Mouse (Mus musculus): ENCODE data around the gene Syne1. TPM values are rescaled to one million over a fixed set of nuclear protein-coding genes. Genes with fewer than 3 reads are reported as not detected.

The Syne1 gene
- total and polyA plus RNA-seq, 3 experiments = 5.3 to 6.8 TPM; not detected in 1

GRCm38 (mm10) chr10:5165439-5165838 lies 385.8 kb downstream of the Syne1 start:
- Histone ChIP-seq H3K9ac (ENCODE audit: control insufficient read depth, low read depth, low read length, poor library complexity, severe bottlenecking) (no peak overlapping the region), H3K79me2 (ENCODE audit: control insufficient read depth, insufficient read depth, low read length, poor library complexity) (no peaks in the 10 kb centered on the region), H3K27ac (ENCODE audit: control insufficient read depth, low read depth, low read length) (no peak overlapping the region), H3K36me3 (ENCODE audit: control insufficient read depth in 1 of 2, insufficient read depth in 2 of 2, low read length in 2 of 2) (peaks cover 0 to 12% of the 10 kb centered on the region in 2 experiments; a peak in 3 of 4 replicates), H3K4me3 (ENCODE audit: control insufficient read depth in 1 of 2, insufficient read depth in 1 of 2, low read depth in 2 of 2, low read length in 2 of 2) (no peak overlapping the region), H3K4me1 (ENCODE audit: control insufficient read depth in 1 of 2, insufficient read depth in 2 of 2, low read length in 2 of 2) (peaks cover 13 to 15% of the 10 kb centered on the region in 2 experiments), H3K9me3 (replicated peaks; ENCODE audit: insufficient read depth, low read length) (0 out of 2 replicates have a peak, but pooled peaks cover 1% of the 10 kb centered on the region), H3K27me3 (ENCODE audit: control insufficient read depth in 1 of 2, insufficient read depth in 2 of 2, low read length in 2 of 2) (no peaks in the 10 kb centered on the region)
- peak; percentile 26 for DNase-seq (ENCODE audit: low read depth, low spot score)
- TF ChIP-seq GATA1 (IDR thresholded peaks at IDR 0.05; ENCODE audit: low read depth, low read length) (peak; percentile 88), TCF12 (IDR thresholded peaks at IDR 0.05; ENCODE audit: low read depth, low read length) (peak; percentile 36; the same call in 1 of the 2 replicates), RCOR1 (IDR thresholded peaks at IDR 0.05; ENCODE audit: low read depth, low read length) (0 out of 2 replicates have a peak, but pooled peaks have one; percentile 36), BHLHE40 (IDR thresholded peaks at IDR 0.05; ENCODE audit: borderline replicate concordance, low read depth, low read length) (no peak), ETS1 (IDR thresholded peaks at IDR 0.05; ENCODE audit: low read depth, low read length) (0 out of 2 replicates have a peak, but pooled peaks have one; percentile 11), EP300 (IDR thresholded peaks at IDR 0.05; ENCODE audit: low read depth in 1 of 2, low read length in 2 of 2) (peak; percentile 60 to 67), KAT2A (conservative IDR thresholded peaks at IDR 0.05; ENCODE audit: low read depth, low read length) (no peak)

DNA sequence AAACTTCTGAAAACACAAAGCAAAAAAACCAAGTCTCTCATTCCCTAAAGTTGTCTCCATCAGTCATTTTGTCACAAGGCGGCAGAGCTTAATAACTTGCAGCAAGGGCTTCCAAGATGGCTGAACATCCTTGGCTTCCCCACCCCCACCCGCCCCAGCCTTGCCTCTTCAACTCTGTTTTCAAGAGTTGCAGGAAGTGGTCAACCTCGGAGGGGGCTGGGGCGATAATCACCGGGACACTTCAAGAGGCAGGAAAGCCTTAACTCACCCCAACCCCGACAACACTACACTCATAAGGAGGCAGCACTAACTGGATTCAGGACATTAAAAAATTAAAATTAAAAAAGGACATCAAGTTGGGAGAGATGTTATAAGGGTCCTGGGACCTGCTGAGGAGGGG lies 387.5 kb downstream of the Syne1 start:
- peaks cover 0 to 12% of the 10 kb centered on the region in 2 experiments; a peak in 3 of 4 replicates for H3K36me3 ChIP-seq (ENCODE audit: control insufficient read depth in 1 of 2, insufficient read depth in 2 of 2, low read length in 2 of 2)
- H3K4me1 ChIP-seq (ENCODE audit: control insufficient read depth in 1 of 2, insufficient read depth in 2 of 2, low read length in 2 of 2) = peaks cover 13 to 15% of the 10 kb centered on the region in 2 experiments
- TF ChIP-seq TBP (IDR thresholded peaks at IDR 0.05; ENCODE audit: low read depth, low read length) (no peak), POLR2A (IDR thresholded peaks at IDR 0.05; ENCODE audit: control insufficient read depth in 1 of 2, insufficient read depth in 1 of 2, low read depth in 1 of 2, low read length in 2 of 2, poor library complexity in 1 of 2) (no peak), E2F4 (IDR thresholded peaks at IDR 0.05; ENCODE audit: borderline replicate concordance, low read depth, low read length) (no peak)
- no peak overlapping the region for H3K4me3 ChIP-seq (ENCODE audit: control insufficient read depth in 1 of 2, insufficient read depth in 1 of 2, low read depth in 2 of 2, low read length in 2 of 2)
- no peaks in the 10 kb centered on the region for H3K27me3 ChIP-seq (ENCODE audit: control insufficient read depth in 1 of 2, insufficient read depth in 2 of 2, low read length in 2 of 2)
- no peak overlapping the region for H3K9ac ChIP-seq (ENCODE audit: control insufficient read depth, low read depth, low read length, poor library complexity, severe bottlenecking)
- 0 out of 2 replicates have a peak, but pooled peaks cover 1% of the 10 kb centered on the region for H3K9me3 ChIP-seq (replicated peaks; ENCODE audit: insufficient read depth, low read length)
- no peak overlapping the region; the same call in 1 of the 2 replicates for H3K27ac ChIP-seq (ENCODE audit: control insufficient read depth, low read depth, low read length)
- DNase-seq (ENCODE audit: low read depth, low spot score) = peak; percentile 45
- H3K79me2 ChIP-seq (ENCODE audit: control insufficient read depth, insufficient read depth, low read length, poor library complexity) = no peaks in the 10 kb centered on the region

DNA sequence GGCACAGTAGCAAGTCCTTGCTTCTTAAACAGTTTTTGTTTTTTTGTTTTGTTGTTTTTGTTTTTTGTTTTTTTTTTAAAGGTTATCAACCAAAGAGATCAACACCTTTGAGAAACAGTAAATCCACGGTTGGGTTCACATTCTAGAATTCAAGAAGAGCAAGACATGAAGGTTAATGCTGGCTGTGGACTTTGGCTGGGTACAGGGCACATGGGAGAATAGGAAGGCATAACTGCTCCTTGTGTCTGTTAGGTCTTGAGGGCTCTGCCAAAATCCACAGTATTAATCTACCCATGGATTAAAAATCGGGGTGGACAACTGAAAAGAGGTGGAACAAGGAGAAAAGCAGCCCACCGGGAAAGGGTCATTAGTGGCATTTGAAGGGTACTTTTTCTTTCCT lies 388.0 kb downstream of the Syne1 start:
- Histone ChIP-seq H3K9me3 (replicated peaks; ENCODE audit: insufficient read depth, low read length) (0 out of 2 replicates have a peak, but pooled peaks cover 1% of the 10 kb centered on the region), H3K27me3 (ENCODE audit: control insufficient read depth in 1 of 2, insufficient read depth in 2 of 2, low read length in 2 of 2) (no peaks in the 10 kb centered on the region), H3K36me3 (ENCODE audit: control insufficient read depth in 1 of 2, insufficient read depth in 2 of 2, low read length in 2 of 2) (peaks cover 0 to 12% of the 10 kb centered on the region in 2 experiments; a peak in 3 of 4 replicates), H3K9ac (ENCODE audit: control insufficient read depth, low read depth, low read length, poor library complexity, severe bottlenecking) (no peak overlapping the region), H3K4me3 (ENCODE audit: control insufficient read depth in 1 of 2, insufficient read depth in 1 of 2, low read depth in 2 of 2, low read length in 2 of 2) (no peak overlapping the region), H3K79me2 (ENCODE audit: control insufficient read depth, insufficient read depth, low read length, poor library complexity) (no peaks in the 10 kb centered on the region), H3K4me1 (ENCODE audit: control insufficient read depth in 1 of 2, insufficient read depth in 2 of 2, low read length in 2 of 2) (peaks cover 13 to 15% of the 10 kb centered on the region in 2 experiments), H3K27ac (ENCODE audit: control insufficient read depth, low read depth, low read length) (no peak overlapping the region; the same call in 1 of the 2 replicates)
- TF ChIP-seq BHLHE40 (IDR thresholded peaks at IDR 0.05; ENCODE audit: borderline replicate concordance, low read depth, low read length) (no peak), RAD21 (IDR thresholded peaks at IDR 0.05; ENCODE audit: low read depth, low read length) (no peak)
- DNase-seq (ENCODE audit: low read depth, low spot score) = no peak

Data from MEL (cell line).